Mouse (Mus musculus) c-Kit-negative CD71-positive TER-119-positive erythroid progenitor cells, embryonic 14.5 days (primary cell): ENCODE data around the gene Dlg2.
A peak's percentile ranks its signal among the peaks of the same experiment; 100 is the strongest.

Experiments used
- DNase-seq: peaks from one replicate; pipeline ENCODE4 v3.0.0-alpha.2; 2013; ENCODE audit warnings: low read depth, low spot score

The Dlg2 gene

GRCm38 (mm10) chr7:91442447-91443376 is 966.2 kb downstream of the Dlg2 start:
- no peak for DNase-seq

GRCm38 (mm10) chr7:91443377-91443714 is 966.9 kb downstream of the Dlg2 start:
- no peak for DNase-seq

GRCm38 (mm10) chr7:91443913-91444312 is 967.4 kb downstream of the Dlg2 start:
- DNase-seq = no peak

GRCm38 (mm10) chr7:91444728-91445127 is 968.3 kb downstream of the Dlg2 start:
- no peak for DNase-seq

- DNase-seq = no peak
These were observed 980.3 kb downstream of the Dlg2 start for GRCm38 (mm10) chr7:91456796-91457195.

GRCm38 (mm10) chr7:91457207-91457606 is 980.7 kb downstream of the Dlg2 start:
- peak; percentile 1 for DNase-seq

GRCm38 (mm10) chr7:91461352-91461751 is 984.9 kb downstream of the Dlg2 start:
- DNase-seq = no peak

GRCm38 (mm10) chr7:91463256-91463655 is 986.8 kb downstream of the Dlg2 start:
- no peak for DNase-seq

- DNase-seq = no peak
These were observed 990.6 kb downstream of the Dlg2 start for GRCm38 (mm10) chr7:91467061-91467460.

- DNase-seq = no peak
These were observed 1002.7 kb downstream of the Dlg2 start for GRCm38 (mm10) chr7:91479145-91479544.

GRCm38 (mm10) chr7:91481574-91482197 is 1005.2 kb downstream of the Dlg2 start:
- no peak for DNase-seq

GRCm38 (mm10) chr7:91493234-91493633 is 1016.8 kb downstream of the Dlg2 start:
- no peak for DNase-seq

- no peak for DNase-seq
These were observed 1019.1 kb downstream of the Dlg2 start for GRCm38 (mm10) chr7:91495526-91495925.

GRCm38 (mm10) chr7:91511119-91511518 is 1034.6 kb downstream of the Dlg2 start:
- DNase-seq = no peak

GRCm38 (mm10) chr7:91514445-91514844 is 1038.0 kb downstream of the Dlg2 start:
- DNase-seq = no peak

GRCm38 (mm10) chr7:91516225-91516624 is 1039.8 kb downstream of the Dlg2 start:
- DNase-seq = no peak

- no peak for DNase-seq
These were observed 1049.4 kb downstream of the Dlg2 start for GRCm38 (mm10) chr7:91525859-91526258.

- DNase-seq = no peak
These were observed 1066.3 kb downstream of the Dlg2 start for GRCm38 (mm10) chr7:91542597-91543285.

- DNase-seq = no peak
These were observed 1066.8 kb downstream of the Dlg2 start for GRCm38 (mm10) chr7:91543286-91543650.

GRCm38 (mm10) chr7:91544600-91544999 is 1068.1 kb downstream of the Dlg2 start:
- DNase-seq = no peak

GRCm38 (mm10) chr7:91548796-91549195 is 1072.3 kb downstream of the Dlg2 start:
- DNase-seq = no peak

GRCm38 (mm10) chr7:91557582-91557981 is 1081.1 kb downstream of the Dlg2 start:
- DNase-seq = no peak
